Mouse (Mus musculus) mouse embryonic stem cell (cell line): Measurements from ENCODE around the gene Ccdc66.

ENCODE experiments used
- in situ Hi-C, 2 experiments: fragments of 300-500 bp; cut with MboI; formaldehyde crosslinking; loops; 1 replicate in 1 of 2; 3 replicates in 1 of 2; pipeline ENCODE4 v1.14.3; 2019 to 2020; ENCODE audit warnings: low sequenced_read_pairs in 2 of 2, low pct_unique_long_range_greater_than_20kb in 1 of 2, mixed read lengths in 1 of 2; ENCODE audit not compliant: unreplicated experiment in 1 of 2

Ccdc66 gene

DNA sequence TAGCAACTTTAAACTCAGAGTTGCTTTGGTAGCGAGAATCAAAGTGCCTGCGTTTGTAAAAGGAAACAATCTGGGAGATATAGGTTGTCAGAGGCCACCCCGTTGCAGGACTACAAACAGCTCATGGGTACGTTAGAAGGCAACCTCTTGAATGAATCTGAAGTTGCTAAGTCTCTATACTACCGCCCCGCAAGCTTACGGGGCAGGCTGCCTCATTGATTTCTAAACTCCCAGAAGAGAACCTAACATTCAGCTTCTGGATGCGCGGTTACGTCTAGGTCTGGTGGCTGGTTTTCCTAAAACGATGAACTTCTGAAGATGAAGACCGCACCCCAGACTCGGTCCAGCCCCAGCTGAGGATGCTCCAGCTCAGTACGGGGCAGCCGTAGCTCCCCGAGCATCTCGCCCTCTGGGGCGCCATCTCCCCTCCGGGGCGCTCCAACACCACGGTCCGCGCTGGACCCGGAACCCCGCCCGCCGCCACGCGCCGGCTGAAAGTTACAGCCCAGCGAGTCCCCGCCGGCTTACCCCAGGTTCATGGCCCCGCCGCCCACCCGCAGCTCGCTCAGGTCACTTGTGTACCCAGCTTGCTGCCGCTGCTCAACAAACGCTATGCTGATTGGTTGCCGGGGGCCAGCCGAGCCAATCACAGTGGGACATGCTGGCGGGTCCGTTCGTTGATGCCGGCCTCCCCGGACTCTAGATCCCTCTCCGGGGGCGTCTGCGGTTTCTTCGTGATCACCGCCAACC, at the start of gene Ccdc66:
TSS of gene Ccdc66 (minus strand) at position 567 of the 750 bp plus-strand sequence.
- in situ Hi-C loops = no loop called here

DNA sequence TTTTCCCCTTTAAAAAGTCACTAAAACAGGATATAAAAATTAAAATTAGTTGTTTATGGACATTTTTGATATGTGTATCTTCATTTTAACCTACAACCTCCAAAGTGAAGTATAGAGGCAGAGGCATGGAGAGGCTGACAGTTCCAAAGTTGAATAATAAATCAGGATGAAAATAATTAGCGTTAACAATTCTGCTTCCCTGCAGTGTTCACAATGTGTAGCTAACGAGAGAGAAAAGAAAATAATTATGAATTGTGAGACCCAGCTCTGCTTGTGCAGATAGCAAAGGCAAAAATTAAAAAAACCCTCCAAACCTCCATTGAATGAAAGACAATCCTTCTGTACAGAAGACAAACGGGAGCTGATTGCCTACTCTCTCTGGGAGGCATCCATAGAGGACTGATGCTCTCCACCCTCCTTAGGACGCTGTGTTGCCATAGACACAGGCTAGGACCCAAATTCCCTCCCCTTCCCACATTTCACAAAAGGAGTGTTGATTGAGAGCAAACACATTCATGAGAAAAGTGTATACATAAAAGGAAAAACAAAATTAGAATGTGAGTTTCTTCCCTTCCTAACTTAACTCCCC, 35.7 kb upstream of the Ccdc66 start:
- in situ Hi-C loops = no loop called here

DNA sequence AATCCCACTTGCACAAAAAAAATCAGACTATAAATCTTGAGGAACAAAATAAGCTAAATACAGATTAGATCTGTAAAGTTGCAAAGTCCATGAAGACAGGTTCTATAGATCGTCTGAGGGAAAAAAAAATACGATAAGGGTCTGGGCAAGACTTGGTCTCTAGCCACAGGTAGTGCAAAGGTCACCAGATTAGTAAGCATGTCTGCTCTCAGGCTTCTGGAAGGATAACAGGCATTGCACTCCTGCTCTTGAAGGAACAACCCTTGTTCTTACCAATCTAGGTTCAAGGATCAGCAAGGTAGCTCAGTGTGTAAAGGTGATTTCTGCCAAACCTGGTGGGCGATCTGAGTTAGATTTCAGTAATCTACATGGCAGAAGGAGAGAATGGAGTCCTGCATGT, 28.2 kb upstream of the Ccdc66 start:
- in situ Hi-C loops = no loop called here

DNA sequence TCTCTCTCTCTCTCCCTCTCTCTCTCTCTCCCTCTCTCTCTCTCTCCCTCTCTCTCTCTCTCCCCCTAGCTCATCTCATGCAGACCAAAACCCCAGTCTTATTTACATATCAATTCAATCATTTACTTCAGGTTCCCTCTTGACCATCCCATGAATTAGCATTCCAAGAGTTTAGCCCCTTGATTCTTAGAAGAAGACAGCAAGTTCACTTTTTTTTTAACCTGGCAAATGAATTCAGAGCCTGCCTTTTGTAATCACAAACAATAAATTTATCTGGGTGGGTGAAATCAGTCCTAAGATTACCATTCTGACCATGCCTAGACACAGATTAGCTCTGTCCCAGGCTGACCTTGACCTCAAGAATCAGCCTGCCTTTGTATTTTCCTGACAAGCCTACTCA, 16.3 kb upstream of the Ccdc66 start:
- in situ Hi-C loops = no loop called here

DNA sequence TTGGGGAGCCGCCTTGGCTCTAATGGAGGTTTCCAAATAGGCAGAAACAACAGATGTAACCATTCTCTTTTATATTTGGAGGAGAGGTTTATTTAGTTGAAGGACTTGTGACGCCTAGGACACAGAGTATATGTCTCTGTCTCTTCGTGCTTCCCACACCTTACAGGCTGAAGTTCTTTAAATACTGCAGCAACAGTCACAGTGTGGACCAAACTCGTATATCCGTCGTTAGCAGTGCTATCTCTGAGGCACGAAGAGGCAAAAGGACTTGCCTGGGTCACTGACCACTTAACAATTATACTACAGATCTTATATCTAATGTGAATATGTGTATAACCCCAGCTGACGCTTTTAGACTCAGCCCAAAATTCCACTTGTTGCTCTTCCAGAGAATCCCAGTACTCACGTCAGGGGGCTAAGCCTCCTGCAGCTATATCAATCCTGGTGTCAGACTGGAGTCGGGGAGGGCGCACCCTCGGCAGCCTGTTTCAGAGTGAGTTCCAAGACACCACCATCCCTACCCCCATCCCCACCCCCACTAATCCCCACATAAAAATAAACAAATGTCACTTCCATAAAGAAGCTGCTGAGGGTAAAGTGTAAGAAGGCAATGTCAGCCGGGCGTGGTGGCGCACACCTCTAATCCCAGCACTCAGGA, 513 bp upstream of the Ccdc66 start:
- in situ Hi-C loops = no loop called here

DNA sequence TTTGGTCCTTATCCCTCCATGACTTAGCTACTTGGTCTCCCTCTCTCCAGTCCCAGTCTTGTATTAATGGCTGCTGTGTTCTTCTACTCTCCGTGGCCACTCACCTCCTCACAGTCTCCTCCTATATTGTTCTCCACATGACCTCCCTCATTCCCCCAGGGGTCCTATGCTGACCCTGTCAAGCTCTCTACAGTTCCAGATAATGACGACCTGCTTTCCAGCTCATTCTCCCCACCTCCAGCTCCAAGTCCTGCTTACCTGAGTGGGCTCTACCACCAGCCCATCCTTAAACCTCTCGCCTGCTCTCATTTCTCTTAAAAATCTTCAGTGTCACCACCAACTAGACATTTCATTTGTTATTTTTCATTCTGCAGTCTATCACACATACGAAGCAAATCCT, 7.2 kb downstream of the Ccdc66 start:
- in situ Hi-C loops = no loop called here

DNA sequence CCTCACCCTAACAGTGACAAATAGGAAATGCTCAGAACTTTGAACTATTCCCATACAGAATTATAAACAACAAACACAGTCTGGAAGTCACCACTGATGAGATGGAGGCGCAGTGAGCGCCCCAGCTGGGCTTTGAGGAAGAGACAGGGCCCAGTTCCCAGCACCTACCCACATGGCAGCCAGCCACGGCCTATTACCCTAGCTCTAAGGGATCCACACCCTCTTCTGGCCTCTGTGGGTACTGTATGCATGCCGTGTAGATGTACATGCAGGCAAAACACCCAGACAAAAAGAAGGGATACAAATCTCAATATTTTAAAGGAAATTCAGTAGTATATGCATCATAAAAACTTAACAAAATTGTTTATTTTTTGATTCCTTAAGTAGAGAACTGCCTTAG, 14.7 kb downstream of the Ccdc66 start:
- in situ Hi-C loops = no loop called here

DNA sequence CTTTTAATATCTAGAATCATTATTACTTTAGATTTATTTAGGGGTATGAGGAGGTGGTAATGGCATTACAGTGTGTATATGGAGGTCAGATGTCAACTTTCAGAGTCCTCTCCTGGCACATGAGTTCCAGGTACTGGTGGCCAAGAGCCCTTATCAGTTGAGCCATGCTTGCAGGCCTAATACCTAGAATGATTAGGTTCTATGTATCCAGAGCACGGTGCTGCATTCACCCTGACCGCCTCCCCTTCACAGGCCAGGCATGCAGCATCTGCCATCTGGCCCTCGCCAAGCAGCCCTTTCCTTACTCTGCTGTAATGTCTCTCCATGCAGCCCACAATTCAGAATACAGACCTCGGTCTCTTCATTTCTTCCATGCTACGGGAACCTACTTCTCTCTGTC, 16.9 kb downstream of the Ccdc66 start:
- in situ Hi-C loops = no loop called here

DNA sequence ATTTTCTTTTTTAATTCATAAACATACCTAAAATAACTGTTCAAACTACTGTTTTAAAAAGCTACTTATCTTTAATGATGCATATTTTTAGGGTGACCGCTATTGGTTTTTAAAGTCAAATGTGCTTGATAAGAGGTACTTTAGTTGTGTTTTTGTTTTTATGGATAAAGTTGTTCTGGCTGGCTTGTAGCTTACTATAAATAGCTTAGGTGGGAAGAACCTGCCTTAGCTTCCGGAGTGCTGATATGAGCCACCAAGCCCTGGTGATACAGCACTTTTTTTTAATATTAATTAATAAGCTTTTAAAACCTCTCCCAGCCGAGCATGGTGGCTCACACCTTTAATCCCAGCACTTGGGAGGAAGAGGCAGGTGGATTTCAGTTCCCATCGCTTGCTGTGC, 61.3 kb downstream of the Ccdc66 start:
- in situ Hi-C loops = no loop called here

DNA sequence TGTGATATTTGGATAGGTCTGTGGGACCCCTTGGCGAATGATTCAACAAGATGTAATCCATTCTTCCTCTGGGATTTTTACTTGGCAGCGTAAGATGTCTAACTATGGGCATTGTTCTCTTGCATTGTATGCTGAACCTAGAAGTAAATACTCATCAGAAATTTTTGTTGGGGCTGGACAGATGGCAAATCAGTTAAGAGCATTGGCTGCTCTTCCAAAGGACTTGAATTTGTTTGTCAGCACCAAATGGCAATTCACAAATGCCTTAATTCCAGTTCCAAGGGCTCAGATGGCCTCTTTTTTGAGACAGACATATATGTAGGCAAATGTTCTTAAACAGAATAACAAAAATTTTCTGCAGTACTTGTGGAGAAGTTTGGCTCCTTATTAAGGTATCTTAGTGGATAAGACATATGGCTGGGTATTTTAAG, 63.4 kb downstream of the Ccdc66 start:
- in situ Hi-C loops = loop anchor here in 1 of 2 experiments (5.0 kb wide), 1 partner anchor 37 kb away; no protein-coding TSS in a partner anchor

DNA sequence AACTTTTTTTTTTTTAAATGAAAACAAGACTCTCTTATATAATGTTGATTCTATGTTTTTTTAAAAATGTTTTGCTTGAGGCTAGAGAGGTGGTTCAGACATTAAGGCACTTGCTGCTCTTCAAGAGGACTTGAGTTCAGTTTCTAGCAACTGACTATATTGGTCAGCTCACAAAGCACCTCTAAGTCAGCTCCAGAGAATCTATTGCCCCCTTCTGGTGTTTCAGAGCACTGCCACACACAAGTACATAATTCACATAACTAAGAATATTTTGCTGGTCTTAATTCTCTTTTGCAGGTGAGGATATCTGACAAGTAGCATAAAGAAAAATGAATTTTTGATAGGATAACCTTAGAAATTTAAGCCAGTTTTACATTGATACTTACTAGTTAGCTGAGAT, 67.3 kb downstream of the Ccdc66 start:
- in situ Hi-C loops = loop anchor here in 1 of 2 experiments (5.0 kb wide), 1 partner anchor 41 kb away; no protein-coding TSS in a partner anchor

DNA sequence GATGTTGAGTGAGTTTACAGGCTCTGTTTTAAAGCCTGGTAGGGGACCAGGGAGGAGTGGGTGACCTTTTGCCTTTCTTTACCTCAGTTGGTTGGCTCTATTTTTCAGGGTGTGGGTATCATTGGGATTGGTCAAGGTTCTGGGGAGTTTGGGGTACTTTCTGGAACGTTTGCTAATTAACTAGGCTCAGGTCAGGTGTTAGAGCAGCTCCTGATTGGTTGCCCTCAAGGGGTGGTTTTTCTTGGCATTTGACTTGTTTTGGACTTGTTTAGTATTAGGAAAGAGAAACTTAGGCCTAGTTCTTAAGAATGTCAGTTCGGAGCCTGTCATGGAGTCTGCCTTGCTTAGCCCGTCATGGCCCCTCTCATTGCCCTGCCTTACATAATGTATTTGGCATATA, 71.4 kb downstream of the Ccdc66 start:
- in situ Hi-C loops = loop anchor here in 1 of 2 experiments (5.0 kb wide), 1 partner anchor 35 kb away; no protein-coding TSS in a partner anchor

DNA sequence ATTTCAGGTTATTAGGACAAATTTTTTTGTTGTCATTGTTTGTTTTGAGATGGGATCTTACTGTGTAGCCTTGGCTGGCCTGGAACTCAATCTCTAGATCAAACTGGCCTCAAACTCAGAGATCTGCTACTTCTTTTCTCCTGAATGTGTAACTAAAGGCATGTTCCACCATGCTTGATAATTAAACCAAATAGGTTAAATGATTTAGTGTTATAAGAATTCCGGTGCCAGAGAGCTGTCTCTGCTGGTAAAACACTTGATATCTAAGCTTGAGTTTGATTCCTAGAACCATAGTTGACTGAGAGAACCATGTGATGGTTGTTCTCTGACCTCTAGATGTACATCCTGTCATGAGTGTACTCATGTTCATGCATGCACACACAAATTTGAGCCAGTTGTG, 72.1 kb downstream of the Ccdc66 start:
- in situ Hi-C loops = loop anchor here in 1 of 2 experiments (5.0 kb wide), 1 partner anchor 36 kb away; no protein-coding TSS in a partner anchor

DNA sequence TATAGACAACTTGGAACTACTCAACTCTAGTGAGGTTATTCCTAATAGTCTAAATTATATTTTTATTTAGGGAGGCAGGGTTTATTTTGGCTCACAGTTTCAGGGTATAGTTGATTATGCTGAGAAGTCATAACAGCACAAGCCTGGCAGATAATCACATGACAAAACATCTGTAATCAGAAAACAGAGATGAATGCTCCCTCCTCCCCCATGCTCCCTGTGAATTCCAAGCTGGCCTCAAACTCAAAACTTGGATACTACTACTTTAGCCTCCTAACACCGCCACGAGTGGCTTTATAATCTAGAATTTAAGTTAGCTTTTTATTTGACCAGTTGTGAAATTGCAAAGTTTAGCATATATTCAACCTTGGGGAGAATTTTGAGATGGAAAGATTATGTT, 76.2 kb downstream of the Ccdc66 start:
- in situ Hi-C loops = no loop called here
